Mouse (Mus musculus) spleen, embryonic (tissue): ENCODE results near the gene Rraga.
"Not testable (repeated sequence)": the region's sequence is repeated elsewhere in the genome, so short reads cannot be mapped to it uniquely, and the experiment has no call there.

Source experiments
- CTCF ChIA-PET: fragments of 350-600 bp; sonication (Branson Sonifier 250); formaldehyde crosslinking; loops from one replicate; lab custom pipeline; 2022; lab: Charles Lee

The Rraga gene

GRCm38 (mm10) chr4:86580591-86580990 lies 5.1 kb downstream of the Rraga start:
- CTCF ChIA-PET: no interaction called here

DNA sequence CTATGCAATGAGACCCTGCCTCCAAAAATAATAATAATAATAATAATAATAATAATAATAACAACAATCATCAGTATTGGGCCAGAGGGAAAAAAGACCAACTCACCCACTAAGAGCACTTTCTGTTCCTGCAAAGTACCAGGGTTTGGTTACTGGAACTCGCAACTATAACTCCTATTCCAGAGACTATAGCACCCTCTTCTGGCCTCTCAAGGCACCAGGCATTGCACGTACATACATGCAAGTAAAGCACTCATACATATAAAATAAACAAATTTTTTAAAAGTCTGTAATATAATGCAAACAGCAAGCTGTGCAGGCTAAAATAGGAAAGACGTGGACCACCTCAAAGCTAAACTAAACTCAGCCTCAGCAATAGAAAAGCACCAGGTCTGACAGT lies 12.8 kb downstream of the Rraga start:
- CTCF ChIA-PET: interaction anchor here (0.8 to 1.7 kb wide), 2 partner anchors 19 to 50 kb away, joined by 4 to 6 read pairs; no protein-coding TSS in a partner anchor

GRCm38 (mm10) chr4:86591304-86591703 lies 15.8 kb downstream of the Rraga start:
- CTCF ChIA-PET: no interaction called here

DNA sequence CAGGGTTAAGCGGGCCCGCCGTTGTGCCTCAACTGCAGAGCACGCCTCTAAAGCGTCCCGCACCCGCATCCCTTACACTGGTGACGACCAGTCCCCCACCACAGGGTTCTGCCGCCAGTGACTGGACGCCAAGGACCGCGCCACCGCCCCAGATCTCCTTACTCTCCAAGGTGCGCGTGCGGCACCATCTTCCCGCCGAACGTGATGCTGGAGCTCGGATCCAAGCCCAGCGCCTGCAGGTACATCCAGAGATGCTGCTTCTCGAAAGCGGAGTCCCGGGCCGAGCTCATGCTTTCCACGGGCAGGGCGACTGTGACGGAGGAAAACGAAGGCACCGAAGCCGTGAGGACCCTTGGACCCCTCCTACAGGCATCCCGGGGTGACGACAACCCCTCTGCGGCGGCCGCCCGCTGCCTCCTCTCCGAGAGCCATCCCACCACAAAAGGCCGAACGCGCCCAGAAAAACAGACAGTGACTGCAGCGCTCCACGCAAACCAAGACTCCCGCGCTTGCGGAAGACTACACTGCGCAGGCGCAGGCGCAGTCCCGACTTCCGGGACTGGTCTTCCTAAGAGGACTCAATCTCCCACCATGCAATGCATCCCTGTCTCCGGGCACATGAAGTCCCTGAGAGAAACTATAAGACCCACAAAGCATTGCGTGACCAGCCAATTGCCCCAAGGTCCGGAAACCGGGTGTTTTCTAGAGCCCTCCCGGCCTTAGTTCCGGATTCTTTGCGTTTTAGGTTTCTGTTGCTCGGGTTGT lies 36.2 kb downstream of the Rraga start, which contains the start of gene Haus6:
Gene Haus6 (minus strand): TSS at position 532 of the 765 bp plus-strand sequence.
- CTCF ChIA-PET: interaction anchor here (1.2 kb wide), 1 partner anchor 36 kb away, joined by 3 read pairs; the partner anchor contains the start of gene Rraga

- CTCF ChIA-PET: interaction anchor here (1.2 kb wide), 1 partner anchor 37 kb away, joined by 3 read pairs; the partner anchor contains the start of gene Rraga
Observed at GRCm38 (mm10) chr4:86612289-86612620, 36.8 kb downstream of the Rraga start.

DNA sequence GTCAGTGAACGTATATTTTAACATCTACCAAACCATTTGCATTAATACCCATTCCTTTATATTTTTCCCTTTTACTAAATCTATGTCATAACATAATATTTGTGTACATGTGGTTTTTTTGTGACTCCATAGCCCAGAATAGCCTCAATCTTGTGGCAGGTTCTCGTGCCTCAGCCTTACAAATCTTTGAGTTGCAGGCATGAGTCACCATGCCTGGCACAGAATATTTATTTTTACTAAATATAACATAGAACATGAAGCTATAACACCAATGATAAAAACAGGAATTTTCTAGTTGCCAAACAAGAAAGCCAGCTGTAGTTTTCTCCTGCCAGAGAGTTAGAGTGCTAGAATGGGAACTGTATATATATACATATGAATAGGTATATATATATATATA lies 45.0 kb downstream of the Rraga start:
- CTCF ChIA-PET: interaction anchor here (0.6 kb wide), 1 partner anchor 30 kb away, joined by 3 read pairs; no protein-coding TSS in a partner anchor

- CTCF ChIA-PET: interaction anchor here (0.6 kb wide), 1 partner anchor 85 kb away, joined by 11 read pairs; no protein-coding TSS in a partner anchor
Observed at GRCm38 (mm10) chr4:86622116-86622515, 46.6 kb downstream of the Rraga start.

DNA sequence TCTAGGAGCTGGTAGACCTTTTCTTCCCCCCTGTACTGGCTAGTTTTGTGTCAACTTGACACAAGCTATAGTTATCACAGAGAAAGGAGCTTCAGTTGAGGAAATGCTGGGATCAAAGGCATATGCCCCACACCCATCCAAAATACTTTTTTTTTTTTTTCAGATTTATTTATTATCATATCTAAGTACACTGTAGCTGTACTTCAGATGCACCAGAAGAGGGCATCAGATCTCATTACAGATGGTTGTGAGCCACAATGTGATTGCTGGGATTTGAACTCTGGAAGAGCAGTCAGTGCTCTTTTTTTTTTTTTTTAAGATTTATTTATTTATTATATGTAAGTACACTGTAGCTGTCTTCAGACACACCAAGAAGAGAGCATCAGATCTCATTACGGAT lies 47.1 kb downstream of the Rraga start:
- CTCF ChIA-PET: interaction anchor here (0.6 to 0.7 kb wide), 3 partner anchors 74 to 131 kb away, joined by 3 to 11 read pairs (median 5); no protein-coding TSS in a partner anchor

DNA sequence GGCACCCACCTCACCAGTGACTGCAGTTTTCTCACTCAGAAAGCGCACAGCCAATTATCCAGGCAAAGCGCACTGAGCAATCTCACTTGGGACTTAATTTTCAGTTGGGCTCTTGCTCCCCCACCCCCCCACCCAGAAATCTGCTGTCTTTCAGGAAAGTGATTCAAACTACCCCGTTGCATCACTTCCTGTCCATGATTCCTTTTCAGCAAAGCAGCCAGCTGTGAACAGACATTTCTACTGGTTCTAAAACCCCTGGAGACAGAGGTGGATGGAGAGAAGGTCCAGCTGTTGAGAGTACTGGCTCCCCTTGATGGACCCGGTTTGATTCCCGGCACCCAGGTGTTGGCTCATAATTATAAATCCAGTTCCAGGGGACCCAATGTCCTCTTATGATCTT lies 50.0 kb downstream of the Rraga start:
- CTCF ChIA-PET: no interaction called here

GRCm38 (mm10) chr4:86626496-86626895 lies 51.0 kb downstream of the Rraga start:
- CTCF ChIA-PET: not testable (repeated sequence)
